Mouse (Mus musculus) MEL (cell line): ENCODE results near the gene Gm6096. TPM values are rescaled to one million over a fixed set of nuclear protein-coding genes. Genes with fewer than 3 reads are reported as not detected.

ENCODE experiments used
- DNase-seq: peaks from one replicate; pipeline ENCODE4 v3.0.0; 2011; ENCODE audit warnings: low read depth, low spot score
- H3K27ac ChIP-seq: 2 replicates; pipeline ENCODE4 v1.5.1; 2012; ENCODE audit warnings: low read depth, mild to moderate bottlenecking, control low read depth, low read length, moderate library complexity; ENCODE audit not compliant: control insufficient read depth
- H3K27me3 ChIP-seq, 2 experiments: fragments of 150-350 bp in 1 of 2; sonication (generic) in 1 of 2; 2 replicates each; pipeline ENCODE4 v1.6.1; 2012; ENCODE audit warnings: low read length in 2 of 2, mild to moderate bottlenecking in 2 of 2, improper control_type of control experiment in 1 of 2, moderate library complexity in 1 of 2; ENCODE audit not compliant: insufficient read depth in 2 of 2, control insufficient read depth in 1 of 2
- H3K36me3 ChIP-seq, 2 experiments: 2 replicates each; pipeline ENCODE4 v1.6.1; 2012 to 2014; ENCODE audit warnings: low read length in 2 of 2, improper control_type of control experiment in 1 of 2, inconsistent platforms in 1 of 2, mild to moderate bottlenecking in 1 of 2; ENCODE audit not compliant: insufficient read depth in 2 of 2, control insufficient read depth in 1 of 2
- H3K4me1 ChIP-seq, 2 experiments: fragments of 150-350 bp in 1 of 2; sonication (generic) in 1 of 2; 2 replicates each; pipeline ENCODE4 v1.6.1; 2012; ENCODE audit warnings: low read length in 2 of 2, improper control_type of control experiment in 1 of 2, mild to moderate bottlenecking in 1 of 2; ENCODE audit not compliant: insufficient read depth in 2 of 2, control insufficient read depth in 1 of 2
- H3K4me3 ChIP-seq, 2 experiments: fragments of 150-350 bp in 1 of 2; sonication (generic) in 1 of 2; 2 replicates each; pipeline ENCODE4 v1.5.1; 2012; ENCODE audit warnings: low read depth in 2 of 2, low read length in 2 of 2, mild to moderate bottlenecking in 2 of 2, moderate library complexity in 2 of 2, control low read depth in 1 of 2, improper control_type of control experiment in 1 of 2; ENCODE audit not compliant: control insufficient read depth in 1 of 2, insufficient read depth in 1 of 2
- H3K79me2 ChIP-seq: 2 replicates; pipeline ENCODE4 v1.6.1; 2012; ENCODE audit warnings: mild to moderate bottlenecking, low read length, moderate library complexity; ENCODE audit not compliant: control insufficient read depth, poor library complexity, insufficient read depth
- H3K9ac ChIP-seq: 2 replicates; pipeline ENCODE4 v1.6.1; 2012; ENCODE audit warnings: low read depth, mild to moderate bottlenecking, control low read depth, low read length, moderate library complexity; ENCODE audit not compliant: control insufficient read depth, poor library complexity, severe bottlenecking
- H3K9me3 ChIP-seq: fragments of 150-350 bp; sonication (generic); replicated peaks from 2 replicates; pipeline ENCODE4 v1.6.1; 2012; ENCODE audit warnings: mild to moderate bottlenecking, low read length, improper control_type of control experiment, moderate library complexity; ENCODE audit not compliant: insufficient read depth
- CTCF ChIP-seq, 3 experiments: IDR thresholded peaks in 2 of 3; conservative IDR thresholded peaks in 1 of 3; 2 replicates each; pipeline ENCODE4 v1.5.1; 2011 to 2012; ENCODE audit warnings: low read length in 3 of 3, low read depth in 2 of 3, mild to moderate bottlenecking in 2 of 3, improper control_type of control experiment in 1 of 3, inconsistent platforms in 1 of 3, mixed read lengths in 1 of 3, moderate library complexity in 1 of 3; ENCODE audit not compliant: control insufficient read depth in 1 of 3, insufficient read depth in 1 of 3, poor library complexity in 1 of 3, severe bottlenecking in 1 of 3
- ETS1 ChIP-seq: IDR thresholded peaks from 2 replicates; pipeline ENCODE4 v1.6.1; 2012; ENCODE audit warnings: low read depth, mild to moderate bottlenecking, inconsistent platforms, low read length, improper control_type of control experiment, moderate library complexity
- NELFE ChIP-seq: IDR thresholded peaks from 2 replicates; pipeline ENCODE4 v1.6.1; 2011; ENCODE audit warnings: low read depth, low read length, improper control_type of control experiment
- NRF1 ChIP-seq: IDR thresholded peaks from 2 replicates; pipeline ENCODE4 v1.6.1; 2014; ENCODE audit warnings: low read depth, mild to moderate bottlenecking, inconsistent platforms, low read length, improper control_type of control experiment, moderate library complexity; ENCODE audit not compliant: poor library complexity, insufficient read depth, severe bottlenecking
- POLR2A ChIP-seq, 2 experiments: IDR thresholded peaks; 2 replicates each; pipeline ENCODE4 v1.6.1; 2011 to 2012; ENCODE audit warnings: low read length in 2 of 2, mild to moderate bottlenecking in 2 of 2, control low read depth in 1 of 2, improper control_type of control experiment in 1 of 2, low read depth in 1 of 2, moderate library complexity in 1 of 2; ENCODE audit not compliant: control insufficient read depth in 1 of 2, insufficient read depth in 1 of 2, poor library complexity in 1 of 2
- POLR2AphosphoS2 ChIP-seq: IDR thresholded peaks from 2 replicates; pipeline ENCODE4 v1.6.1; 2011; ENCODE audit warnings: low read length, improper control_type of control experiment
- RAD21 ChIP-seq: IDR thresholded peaks from 2 replicates; pipeline ENCODE4 v1.6.1; 2011; ENCODE audit warnings: mild to moderate bottlenecking, low read depth, low read length, improper control_type of control experiment
- RCOR1 ChIP-seq: IDR thresholded peaks from 2 replicates; pipeline ENCODE4 v1.6.1; 2012; ENCODE audit warnings: low read depth, mild to moderate bottlenecking, inconsistent platforms, low read length, improper control_type of control experiment
- USF2 ChIP-seq, 2 experiments: IDR thresholded peaks; 2 replicates each; pipeline ENCODE4 v1.6.1; 2011 to 2012; ENCODE audit warnings: improper control_type of control experiment in 2 of 2, low read length in 2 of 2, borderline replicate concordance in 1 of 2, inconsistent platforms in 1 of 2, low read depth in 1 of 2, mild to moderate bottlenecking in 1 of 2; ENCODE audit not compliant: insufficient read depth in 1 of 2
- ZKSCAN1 ChIP-seq: IDR thresholded peaks from 2 replicates; pipeline ENCODE4 v1.6.1; 2012; ENCODE audit warnings: low read depth, mild to moderate bottlenecking, inconsistent platforms, low read length, improper control_type of control experiment, moderate library complexity
- ZMIZ1 ChIP-seq: IDR thresholded peaks from 2 replicates; pipeline ENCODE4 v1.6.1; 2012; ENCODE audit warnings: low read depth, mild to moderate bottlenecking, inconsistent platforms, low read length, improper control_type of control experiment, moderate library complexity
- polyA plus RNA-seq, 2 experiments: library from polyadenylated mRNA; stranded (reverse) in 1 of 2; unstranded in 1 of 2; fragments of >175 nt in 1 of 2; fragments of >200 nt in 1 of 2; gene quantifications; 2 replicates each; pipeline versions ENCODE4 v1.2.1 to v1.2.4; 2012; ENCODE audit warnings: low replicate concordance in 2 of 2, low read depth in 1 of 2; ENCODE audit not compliant: insufficient read length in 2 of 2, insufficient read depth in 1 of 2, missing spikeins in 1 of 2
- total RNA-seq: library from RNA; depleted of rRNA; stranded (reverse); fragments of 300-350 nt; gene quantifications from 2 replicates; pipeline ENCODE4 v1.2.3, GENCODE M21; 2012

Gene Gm6096
- total and polyA plus RNA-seq, 3 experiments, result not detected

DNA sequence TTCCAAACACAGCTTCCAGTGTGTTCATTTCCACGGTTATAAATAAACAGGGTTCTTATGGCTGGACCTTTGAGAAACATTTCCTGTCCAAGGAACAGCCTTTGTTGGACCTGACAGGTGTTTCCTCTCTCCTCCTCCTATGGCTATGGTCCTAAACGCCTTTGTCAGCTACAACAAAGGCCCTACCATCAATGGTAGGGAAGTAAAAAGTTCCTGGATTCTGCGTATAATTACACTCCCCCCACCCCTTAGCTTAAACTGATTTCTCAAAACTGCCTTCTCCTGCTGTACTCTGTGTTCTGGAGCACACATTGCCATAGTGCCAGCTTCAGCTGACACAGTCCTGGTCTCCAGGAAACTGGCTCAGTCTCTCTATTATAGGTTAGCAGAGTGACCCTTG, 4.3 kb downstream of the Gm6096 start:
- Histone ChIP-seq H3K79me2 (no peaks in the 10 kb centered on the region), H3K36me3 (peaks cover 0 to 2% of the 10 kb centered on the region in 2 experiments; a peak in 1 of 4 replicates), H3K4me1 (no peaks in the 10 kb centered on the region; a peak in 1 of 4 replicates), H3K27ac (no peak overlapping the region), H3K9ac (no peak overlapping the region), H3K27me3 (no peaks in the 10 kb centered on the region)
- no peak for DNase-seq
- TF ChIP-seq USF2 (IDR thresholded peaks at IDR 0.05; ENCODE audit: borderline replicate concordance in 1 of 2, insufficient read depth in 1 of 2, low read depth in 1 of 2, low read length in 2 of 2) (no peak), NRF1 (no peak), RAD21 (no peak), NELFE (no peak), POLR2A (IDR thresholded peaks at IDR 0.05; ENCODE audit: control insufficient read depth in 1 of 2, insufficient read depth in 1 of 2, low read depth in 1 of 2, low read length in 2 of 2, poor library complexity in 1 of 2) (no peak), RCOR1 (no peak), CTCF (IDR thresholded peaks at IDR 0.05 in 2 of 3, conservative IDR thresholded peaks at IDR 0.05 in 1 of 3; ENCODE audit: control insufficient read depth in 1 of 3, insufficient read depth in 1 of 3, low read depth in 2 of 3, low read length in 3 of 3, poor library complexity in 1 of 3, severe bottlenecking in 1 of 3) (no peak), ZMIZ1 (no peak), ZKSCAN1 (no peak)
- TF ChIP-seq, all 39 proteins: peak for 0
- no peak overlapping the region for H3K4me3 ChIP-seq
- no peaks in the 10 kb centered on the region for H3K9me3 ChIP-seq

DNA sequence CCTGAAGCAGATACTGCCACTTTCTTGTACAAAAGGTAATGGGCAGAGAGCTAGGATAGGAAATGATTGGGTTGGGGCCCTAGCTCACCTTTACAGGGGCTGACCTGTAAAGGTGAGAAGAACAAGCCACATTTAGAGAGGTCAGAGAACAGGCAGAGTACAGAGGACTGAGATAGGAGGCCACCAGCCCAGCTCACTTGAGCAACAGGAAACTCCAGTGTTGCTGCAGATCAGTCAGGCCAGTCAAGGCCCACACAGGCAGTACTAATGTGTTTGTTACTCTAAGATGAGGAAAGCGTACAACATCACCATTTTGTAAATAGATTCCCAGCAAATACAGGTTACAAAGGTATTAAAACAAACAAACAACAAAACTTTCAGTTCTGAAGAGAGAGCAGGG, 5.1 kb downstream of the Gm6096 start:
- Histone ChIP-seq H3K27me3 (no peaks in the 10 kb centered on the region), H3K4me1 (no peaks in the 10 kb centered on the region; a peak in 1 of 4 replicates), H3K27ac (no peak overlapping the region), H3K9me3 (no peaks in the 10 kb centered on the region), H3K79me2 (no peaks in the 10 kb centered on the region), H3K36me3 (peaks cover 0 to 2% of the 10 kb centered on the region in 2 experiments; a peak in 1 of 4 replicates), H3K4me3 (no peak overlapping the region), H3K9ac (no peak overlapping the region)
- DNase-seq, result no peak
- TF ChIP-seq POLR2A (IDR thresholded peaks at IDR 0.05; ENCODE audit: control insufficient read depth in 1 of 2, insufficient read depth in 1 of 2, low read depth in 1 of 2, low read length in 2 of 2, poor library complexity in 1 of 2) (no peak), ETS1 (no peak)

DNA sequence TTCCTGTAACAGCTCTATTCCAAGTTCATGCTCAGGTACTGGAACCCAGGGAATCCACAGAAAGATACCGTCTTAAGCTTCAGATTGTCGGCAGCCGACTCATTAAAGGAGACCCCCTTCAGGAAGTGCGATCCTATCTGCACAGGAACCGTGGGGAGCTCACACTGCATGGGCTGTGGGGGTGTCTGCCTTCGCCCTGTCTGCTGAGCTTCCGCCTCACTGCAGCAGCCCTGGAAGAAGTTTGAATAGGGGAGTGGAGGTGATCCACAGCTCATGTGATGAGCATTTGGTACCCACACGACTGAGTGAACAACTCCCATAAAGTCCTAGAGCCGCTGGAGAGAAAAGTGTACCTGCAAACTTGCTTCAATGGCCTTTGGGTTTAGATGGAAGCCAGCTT, 6.4 kb downstream of the Gm6096 start:
- no peak for DNase-seq
- H3K9ac ChIP-seq, result no peak overlapping the region
- H3K27me3 ChIP-seq, result no peaks in the 10 kb centered on the region
- no peaks in the 10 kb centered on the region for H3K79me2 ChIP-seq
- no peak overlapping the region for H3K4me3 ChIP-seq
- H3K9me3 ChIP-seq, result no peaks in the 10 kb centered on the region
- H3K27ac ChIP-seq, result no peak overlapping the region
- H3K36me3 ChIP-seq, result peaks cover 0 to 3% of the 10 kb centered on the region in 2 experiments; a peak in 1 of 4 replicates
- TF ChIP-seq USF2 (IDR thresholded peaks at IDR 0.05; ENCODE audit: borderline replicate concordance in 1 of 2, insufficient read depth in 1 of 2, low read depth in 1 of 2, low read length in 2 of 2) (no peak), RCOR1 (no peak), POLR2A (IDR thresholded peaks at IDR 0.05; ENCODE audit: control insufficient read depth in 1 of 2, insufficient read depth in 1 of 2, low read depth in 1 of 2, low read length in 2 of 2, poor library complexity in 1 of 2) (no peak), POLR2AphosphoS2 (no peak)
- no peaks in the 10 kb centered on the region; a peak in 1 of 4 replicates for H3K4me1 ChIP-seq
